Mouse (Mus musculus) kidney, postnatal 25 days (tissue): ENCODE measurements around the gene Tmem176b.
A peak's percentile ranks its signal among the peaks of the same experiment; 100 is the strongest.
"Not testable (repeated sequence)": the region's sequence is repeated elsewhere in the genome, so short reads cannot be mapped to it uniquely, and the experiment has no call there.

Source experiments
- DNase-seq, 2 experiments: peaks; one replicate each; pipeline ENCODE4 v3.0.0; 2021; ENCODE audit warnings: mixed read lengths in 2 of 2

Gene Tmem176b

DNA sequence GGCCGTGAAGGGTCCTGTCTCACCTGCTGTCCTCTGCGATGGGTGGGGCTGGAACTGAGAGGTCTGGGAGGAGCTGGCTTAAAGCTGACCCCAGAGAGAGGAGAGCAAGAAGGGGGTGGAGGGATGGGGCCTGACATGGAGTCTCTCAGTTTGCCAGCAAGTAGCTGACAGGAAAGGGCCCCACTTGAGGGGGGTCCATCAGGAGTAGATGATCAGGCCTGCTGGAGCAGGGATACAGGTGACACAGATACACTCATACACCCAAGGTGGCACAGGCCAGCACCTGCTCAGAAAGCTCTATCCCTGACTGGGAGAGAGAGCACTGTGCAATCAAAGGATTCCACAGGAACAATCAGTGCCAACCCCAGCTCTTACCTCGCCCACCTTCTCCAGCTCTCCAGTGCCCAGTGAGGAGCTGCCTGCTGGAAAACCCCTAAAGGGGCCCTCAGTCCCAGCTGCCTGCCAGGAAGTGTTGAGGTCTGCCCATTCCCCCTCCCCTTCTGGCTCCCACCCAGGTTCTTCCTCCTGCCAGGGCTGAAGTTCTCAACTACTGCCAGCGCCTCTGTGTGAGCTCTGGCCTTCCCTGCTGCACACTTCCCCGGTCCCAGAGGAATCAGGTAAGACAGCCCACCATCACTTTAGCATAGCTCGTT lies at the start of gene Tmem176b:
Gene Tmem176b, minus strand, starts transcription at position 524 of the 653 bp plus-strand sequence.
- DNase-seq = peak; percentile 99 to 100

DNA sequence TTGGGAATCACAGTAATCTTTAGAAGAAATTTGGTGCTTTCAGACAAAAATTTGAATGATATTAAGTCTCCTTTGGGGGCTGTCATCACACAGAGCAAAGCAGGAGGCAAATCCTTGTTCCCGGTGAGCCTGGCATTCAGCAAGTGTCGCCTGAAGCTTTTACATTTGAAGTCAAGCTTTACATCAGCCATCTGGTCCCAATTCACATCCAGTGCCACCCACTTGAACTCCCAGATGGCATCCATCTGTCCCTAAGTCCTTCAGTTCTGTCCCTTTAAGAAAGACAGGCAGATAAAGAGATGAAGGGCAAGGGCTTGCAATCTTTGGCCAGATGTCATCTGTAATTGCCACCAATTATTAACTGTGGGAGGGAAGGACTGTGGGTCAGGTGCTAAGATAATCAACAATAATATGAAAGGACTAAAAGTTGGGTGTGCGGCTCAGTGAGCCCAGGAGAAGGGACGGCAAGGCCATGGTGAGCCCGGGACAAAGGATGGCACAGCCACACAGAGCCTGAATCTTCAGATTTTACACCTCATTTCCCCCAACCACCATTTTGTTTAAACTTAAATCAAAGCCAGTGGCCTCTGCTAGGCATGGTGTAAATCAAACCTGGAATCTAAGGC lies 35.3 kb upstream of the Tmem176b start:
- DNase-seq = no peak

DNA sequence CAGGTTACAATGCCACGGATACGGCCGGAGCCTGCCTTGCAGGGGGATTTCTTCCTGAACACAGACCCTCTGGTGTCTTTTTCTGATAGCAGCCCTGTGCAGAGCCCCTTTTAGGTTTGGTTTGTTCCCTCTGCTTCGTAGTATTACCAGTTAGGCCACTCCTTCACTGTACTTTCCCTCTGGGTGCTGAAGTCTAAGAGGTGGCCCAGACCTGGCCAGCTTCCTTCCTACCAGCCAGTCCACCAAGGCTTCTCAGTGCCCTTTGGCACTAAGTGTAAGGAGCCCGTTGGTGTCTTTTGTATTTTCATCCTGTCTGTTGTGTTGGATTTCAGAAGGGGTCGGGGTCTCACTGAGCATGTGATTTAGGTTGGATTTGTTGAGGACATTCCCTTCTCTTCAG lies 34.2 kb upstream of the Tmem176b start:
- peak; percentile 42 to 68 for DNase-seq

DNA sequence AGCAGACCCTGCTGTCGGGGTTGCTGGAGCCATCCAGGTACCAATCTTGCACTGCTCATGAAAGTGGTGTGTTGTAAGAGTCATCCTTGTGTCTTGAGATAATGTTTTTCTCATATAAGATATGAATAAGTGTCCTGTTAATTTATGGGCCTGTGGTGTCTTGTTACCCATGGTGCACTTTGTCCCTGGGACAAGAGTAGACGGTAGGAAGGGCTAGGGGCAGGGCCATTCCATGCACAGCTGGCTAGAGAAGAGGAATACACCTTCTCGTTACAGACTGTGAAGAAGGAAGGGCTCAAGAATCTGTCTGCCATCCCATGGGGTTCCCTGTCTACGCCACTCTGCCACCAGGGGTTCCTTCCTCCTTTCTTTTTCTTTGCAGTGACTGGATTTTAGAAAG lies 33.3 kb upstream of the Tmem176b start:
- DNase-seq = no peak

DNA sequence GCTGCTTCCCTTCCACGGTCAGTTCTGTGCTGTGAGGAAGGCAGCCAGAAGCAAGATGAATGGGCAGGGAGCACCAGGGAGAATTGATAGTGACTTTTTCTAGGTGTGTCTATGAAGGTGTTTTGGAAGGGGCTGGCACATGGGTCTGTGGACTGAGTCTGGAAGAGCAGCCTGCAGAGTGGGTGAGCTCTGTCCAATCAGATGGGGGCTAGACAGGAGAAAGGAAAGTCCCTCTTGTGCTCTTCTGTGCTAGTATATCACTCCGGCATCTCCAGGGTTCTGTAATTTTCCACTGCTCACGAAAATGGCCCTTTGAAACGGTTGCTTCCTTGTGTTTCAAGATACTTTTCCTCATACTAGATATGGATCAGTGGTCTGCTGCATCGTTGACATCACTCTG lies 31.3 kb upstream of the Tmem176b start, which contains the start of gene Aoc1:
Gene Aoc1, plus strand, starts transcription at position 301 of the 400 bp plus-strand sequence.
- DNase-seq = no peak

DNA sequence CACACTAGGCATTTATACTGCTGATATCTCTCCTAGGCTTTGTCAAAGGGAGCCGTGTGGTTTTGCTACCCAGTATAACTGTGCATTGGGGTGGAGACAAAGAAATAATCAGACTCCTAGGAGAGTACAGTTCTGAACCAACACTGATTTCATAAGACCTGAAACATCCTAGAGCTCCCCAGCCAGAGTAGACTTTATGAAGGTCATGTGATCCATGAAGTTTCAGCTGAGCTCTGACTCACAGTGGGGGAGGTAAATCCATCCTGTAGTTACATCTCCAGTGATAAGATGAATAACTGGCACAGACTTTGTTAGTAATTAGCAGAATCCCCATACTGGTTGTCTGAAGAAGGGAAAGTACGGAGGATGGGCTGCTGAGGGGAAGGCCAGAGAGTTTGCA lies 28.5 kb upstream of the Tmem176b start:
- no peak for DNase-seq

DNA sequence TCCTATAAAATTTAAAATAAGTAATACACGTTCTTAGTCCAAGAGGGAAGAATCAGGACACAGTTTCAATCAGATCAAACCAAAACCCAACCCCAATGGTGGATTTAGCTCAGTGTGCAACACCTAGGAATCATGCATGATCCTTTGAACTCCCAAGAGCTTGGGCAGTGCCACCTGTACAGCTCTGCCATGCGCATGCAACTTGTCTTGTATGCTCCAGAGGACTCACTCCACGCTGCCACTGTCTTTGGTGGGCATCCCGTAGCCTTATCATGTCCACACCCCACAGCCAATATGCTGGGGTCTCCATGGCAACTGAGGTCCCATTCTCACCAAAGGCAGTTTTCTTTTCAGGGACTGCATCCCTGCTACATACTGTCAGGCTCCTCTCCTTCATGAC lies 25.9 kb upstream of the Tmem176b start:
- DNase-seq = no peak

DNA sequence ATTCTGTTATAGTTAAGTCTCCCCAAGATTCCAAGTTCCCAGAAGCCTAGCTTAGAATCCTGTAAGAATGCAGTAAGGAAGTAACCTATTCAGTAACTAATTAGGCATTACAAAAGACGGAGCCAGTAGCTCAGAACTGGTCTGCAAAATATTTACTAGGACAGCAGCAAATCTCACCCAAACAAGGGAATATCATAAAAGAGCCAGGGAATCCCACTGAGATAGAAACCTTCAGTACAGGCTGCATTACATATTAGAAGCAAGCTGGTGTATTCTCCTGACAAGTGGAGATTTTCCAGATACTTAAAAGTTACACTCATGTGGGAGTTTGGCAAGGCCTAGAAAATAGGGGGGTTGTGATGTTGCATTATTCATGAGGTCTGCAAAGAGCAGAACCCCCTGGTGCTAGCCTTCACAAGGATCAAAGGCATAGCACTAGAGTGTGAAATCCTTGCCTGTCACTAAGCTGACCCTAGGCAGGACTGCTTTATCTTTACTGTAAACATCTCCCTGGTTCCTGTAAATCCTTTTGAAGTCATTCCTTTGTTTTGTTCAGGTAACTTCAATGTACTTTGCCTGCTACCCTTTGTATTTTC lies 25.2 kb upstream of the Tmem176b start:
- DNase-seq = not testable (repeated sequence)

DNA sequence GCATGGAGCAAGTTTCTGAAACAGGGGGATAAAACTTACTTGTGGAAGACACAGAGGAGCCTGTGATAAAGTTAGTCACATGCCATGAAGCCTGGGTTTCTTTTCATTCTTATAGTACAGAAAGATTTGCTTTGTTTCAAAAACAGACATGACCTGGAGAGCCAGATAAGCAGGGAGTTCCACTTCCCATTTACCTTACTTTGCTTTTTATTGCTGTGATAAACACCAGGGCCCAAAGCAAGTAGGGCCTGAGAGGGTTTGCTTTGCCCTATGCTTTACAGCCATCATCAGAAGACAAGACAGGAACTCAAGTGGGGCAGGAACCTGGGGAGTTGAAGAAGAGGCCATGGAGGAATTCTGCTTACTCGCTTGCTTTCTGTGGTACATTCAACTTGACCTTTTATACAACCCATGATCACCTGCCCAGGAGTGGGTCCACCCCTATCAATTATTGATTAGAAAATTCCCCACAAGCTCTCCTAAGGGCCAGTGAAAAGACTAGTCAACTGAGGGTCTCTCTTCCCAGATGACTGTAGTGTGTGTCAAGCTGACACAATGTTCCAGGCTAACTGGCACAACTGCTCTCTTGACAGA lies 24.0 kb upstream of the Tmem176b start:
- no peak for DNase-seq

DNA sequence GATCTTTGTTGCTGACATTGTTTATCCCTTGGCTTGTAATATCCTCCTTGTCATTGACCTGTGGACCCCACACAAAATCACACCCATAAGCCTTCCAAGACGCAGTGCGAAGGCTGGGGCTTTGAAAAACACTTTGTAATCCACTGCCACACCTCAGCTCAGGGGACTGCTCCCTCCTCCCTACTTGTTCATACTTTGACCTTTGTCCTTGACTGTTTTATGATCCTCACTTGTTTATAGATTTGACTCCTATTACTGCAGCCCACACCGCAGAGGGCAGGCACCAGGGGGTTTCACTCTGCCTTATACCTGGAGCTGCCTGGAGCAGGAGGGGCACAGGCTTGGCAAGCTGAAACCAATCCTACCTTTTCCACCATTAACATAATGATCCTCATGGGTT lies 23.4 kb upstream of the Tmem176b start:
- DNase-seq = peak; percentile 37 to 62

DNA sequence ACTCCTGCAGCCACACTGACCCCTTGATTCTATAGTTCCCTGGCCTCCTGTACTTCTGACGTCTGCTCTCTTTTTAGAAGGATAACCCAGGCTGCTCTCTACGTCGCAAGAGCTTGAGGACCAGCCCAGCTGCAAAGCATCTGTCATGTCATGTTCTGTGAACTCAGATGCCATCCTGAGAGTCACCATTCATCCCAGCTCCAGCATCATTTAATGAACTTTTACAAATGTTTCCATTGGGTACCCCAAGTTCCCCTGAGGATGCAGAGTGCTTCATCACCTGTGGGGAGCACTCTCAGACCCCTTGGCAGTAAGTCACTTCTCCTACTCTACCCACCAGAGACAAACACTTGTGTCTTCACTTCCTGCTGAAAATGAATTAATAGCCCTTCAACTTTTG lies 22.9 kb upstream of the Tmem176b start:
- no peak for DNase-seq

DNA sequence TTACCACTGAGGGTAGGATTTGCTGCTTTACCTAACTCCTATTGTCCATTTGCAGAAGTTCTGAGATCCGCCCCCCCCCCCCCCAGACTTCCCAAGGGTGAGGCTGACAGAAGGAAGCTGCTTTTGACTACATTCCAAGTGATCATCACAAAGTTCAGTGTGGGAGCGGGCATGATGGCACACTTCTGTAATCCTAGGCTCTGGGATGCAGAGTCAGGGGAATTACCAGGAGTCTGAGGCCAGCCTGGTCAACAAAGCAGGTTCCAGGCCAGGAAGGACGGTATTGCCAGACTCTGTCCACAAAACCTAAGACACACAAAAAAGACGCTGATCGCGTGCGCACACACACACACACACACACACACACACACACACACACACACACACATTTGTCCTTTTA lies 22.2 kb upstream of the Tmem176b start:
- DNase-seq = peak in 1 of 2 experiments; percentile 65

DNA sequence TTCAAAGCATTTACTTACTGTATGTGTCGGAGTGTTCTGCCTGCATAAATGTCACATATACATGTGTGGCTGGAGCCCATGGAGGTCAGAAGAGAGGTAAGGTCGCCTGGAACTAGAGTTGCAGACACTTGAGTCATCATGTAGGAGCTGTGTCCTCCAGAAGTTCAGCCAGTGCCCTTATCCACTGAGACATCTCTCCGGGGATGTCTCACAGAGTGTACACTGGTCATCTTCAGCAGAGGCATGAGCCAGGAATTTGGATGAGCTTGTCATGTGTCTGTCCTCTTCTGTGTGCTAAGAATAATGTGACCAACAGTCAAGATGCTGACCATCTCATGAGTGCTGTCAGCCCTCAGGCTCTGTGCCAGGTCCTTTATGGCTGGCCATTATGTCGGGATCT lies 21.5 kb upstream of the Tmem176b start:
- no peak for DNase-seq

DNA sequence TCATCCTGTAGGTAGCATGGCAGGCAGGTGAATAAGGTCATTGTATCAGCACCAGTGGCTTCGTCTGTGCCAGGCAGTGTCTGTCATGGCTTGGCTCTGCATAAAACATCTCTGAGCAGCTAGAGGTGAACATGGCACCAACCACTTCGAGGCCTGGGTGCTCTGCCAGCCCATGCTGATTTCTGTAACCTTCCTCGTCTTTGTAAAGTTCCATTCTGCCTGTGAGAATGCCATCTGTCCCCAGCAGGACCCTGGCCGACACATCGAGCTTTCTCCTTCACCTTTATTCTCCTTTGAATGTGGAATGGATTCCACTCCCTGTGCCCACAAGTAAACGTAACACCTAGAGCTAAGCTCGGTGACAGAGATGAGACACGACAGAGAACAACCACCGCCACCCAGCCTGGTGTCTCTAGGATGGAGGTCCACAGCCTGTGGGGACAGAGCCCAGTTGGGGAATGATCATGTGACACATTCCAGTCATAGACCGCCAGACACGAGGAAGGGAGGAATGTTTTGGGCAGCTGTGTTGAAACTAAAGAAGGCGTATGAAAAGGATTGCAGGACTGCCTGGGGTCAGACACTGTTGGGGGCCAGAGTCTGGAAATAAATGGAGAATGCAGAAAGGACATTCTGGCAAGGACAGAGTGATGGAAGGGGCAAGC lies 20.5 kb upstream of the Tmem176b start:
- DNase-seq = peak; percentile 34 to 59

DNA sequence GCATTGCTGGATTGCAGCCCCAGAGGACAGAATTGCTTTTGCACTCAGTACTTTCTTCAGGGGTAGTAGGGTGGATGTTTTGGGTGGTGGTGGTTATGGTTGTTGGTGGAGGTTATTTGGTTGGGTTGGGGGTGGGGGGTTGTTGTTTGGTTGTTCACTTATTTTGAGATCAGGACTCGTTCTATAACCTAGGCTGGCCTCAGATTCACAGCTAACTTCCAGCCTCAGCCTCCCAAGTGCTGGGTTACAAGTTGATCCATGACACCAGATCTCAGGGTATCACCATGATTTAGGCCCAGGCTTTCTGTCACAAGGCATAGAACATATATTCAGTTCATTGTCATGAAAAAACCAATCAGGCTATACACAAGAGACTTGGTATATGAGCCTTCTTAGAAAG lies 19.6 kb upstream of the Tmem176b start:
- DNase-seq = no peak

DNA sequence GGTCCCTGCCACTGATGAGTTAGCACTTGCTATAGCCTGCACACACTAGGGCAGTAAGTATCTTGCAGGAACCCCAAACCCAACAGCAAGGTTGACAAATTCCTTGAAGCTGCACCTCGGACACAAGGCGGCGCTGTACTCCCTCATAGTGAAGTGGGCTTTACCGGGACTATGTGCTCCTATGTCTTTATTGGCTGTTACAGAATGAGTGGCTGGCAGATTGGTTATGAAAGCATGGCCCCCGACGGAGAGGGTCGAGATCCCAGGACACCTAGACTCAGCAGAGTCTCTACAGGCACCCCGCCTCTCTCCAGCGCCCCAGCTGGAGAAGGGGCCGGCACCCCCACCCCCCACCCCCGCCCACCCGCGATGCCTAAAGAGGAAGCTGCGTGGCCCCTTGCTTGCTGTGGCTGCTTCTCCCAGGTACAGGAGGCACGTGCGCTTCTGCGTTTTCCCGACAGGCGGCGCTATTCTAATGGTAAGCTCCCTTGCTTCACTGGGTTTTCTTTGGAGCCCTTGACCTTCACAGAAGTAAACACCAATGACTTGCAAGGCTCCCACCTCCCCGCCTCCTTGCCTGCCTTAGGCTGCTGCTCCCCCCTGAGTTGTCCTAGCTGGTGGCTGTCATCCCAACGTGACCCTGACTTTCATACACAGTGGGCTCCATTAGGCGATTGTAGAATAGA lies 19.0 kb upstream of the Tmem176b start:
- DNase-seq = peak; percentile 91 to 93

DNA sequence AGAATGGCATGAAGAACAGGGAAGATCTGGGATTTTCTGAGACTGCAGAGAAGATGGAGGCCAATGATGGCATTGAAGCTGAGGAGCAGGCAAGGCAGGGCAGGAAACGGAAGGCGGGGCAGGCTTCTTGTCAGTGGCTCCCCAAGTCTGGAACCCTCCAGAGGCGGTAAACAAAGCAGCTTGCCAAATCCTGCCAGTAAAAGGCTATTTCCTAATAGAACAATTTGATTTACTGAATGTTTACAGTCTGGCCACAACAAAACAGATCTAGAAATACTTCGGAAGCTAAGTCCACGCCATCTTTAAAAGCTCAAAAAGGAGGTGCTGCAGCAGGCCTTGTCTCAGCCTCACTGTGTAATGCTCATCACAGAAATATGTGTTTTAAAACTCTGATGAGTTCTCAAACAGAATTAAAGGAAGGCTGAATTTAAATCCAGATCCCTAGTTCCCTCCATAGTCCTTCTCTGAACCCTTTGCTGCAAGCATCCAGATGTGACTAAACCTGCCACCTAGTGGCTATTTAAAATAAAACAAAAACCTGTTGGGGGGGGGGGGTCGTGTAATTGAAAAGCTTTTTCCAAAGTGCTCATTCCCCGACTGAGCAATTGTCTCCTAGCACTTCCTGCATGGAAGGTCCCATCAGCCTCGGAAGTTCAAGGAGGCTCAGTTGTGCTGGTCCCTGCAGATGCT lies 16.5 kb upstream of the Tmem176b start:
- DNase-seq = peak; percentile 55 to 66

DNA sequence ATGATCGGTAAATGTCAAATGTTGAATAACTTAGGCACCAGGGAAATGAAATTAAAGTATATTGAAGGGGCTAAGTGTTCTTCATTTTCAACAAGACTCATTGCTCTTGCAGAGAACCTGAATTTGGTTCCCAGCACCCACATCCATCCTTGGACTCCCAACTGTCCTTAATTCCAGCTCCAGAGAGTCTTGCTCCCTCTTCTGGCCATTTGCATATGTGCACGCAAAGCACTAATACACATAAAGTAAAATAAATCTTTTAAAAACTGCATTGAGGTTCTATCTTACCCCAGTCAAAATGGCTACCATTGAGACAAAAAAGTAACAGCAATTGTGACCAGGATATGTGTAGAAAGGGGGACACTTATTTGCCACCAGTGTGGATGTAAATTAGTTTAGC lies 12.9 kb upstream of the Tmem176b start:
- DNase-seq = no peak

DNA sequence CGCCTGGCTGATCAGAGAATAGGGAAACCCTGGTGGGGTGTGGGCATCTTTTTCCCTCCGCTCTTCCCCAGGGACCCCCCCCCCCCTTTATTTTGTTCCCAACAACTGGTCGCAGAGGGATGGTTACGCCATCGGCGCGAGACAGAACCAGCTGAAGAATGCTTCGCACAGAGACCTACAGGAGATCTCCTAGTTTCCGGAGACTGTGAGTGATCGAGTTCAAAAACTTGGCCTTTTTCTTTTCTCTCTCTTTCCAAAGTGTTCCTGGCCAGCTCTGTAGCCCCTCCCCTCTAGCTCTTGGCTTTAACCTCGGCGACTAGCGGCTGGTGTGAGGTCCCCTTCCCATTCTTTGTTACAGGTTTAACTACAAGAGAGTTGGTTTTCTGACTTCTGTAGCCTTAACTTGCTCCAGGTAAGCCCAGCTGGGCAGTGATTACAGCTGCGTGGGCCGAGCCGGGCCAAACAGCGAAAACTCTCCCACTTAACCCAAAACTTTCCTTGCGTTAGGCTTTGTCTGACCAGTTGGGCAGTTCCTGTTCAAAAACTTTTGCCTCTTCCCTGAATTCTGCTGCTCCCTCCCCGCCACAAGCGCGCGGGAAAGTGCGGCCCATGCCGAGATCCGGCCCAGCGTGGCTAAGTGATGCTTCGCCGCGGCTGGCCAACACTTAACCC lies 10.7 kb upstream of the Tmem176b start:
- DNase-seq = peak; percentile 56 to 74

DNA sequence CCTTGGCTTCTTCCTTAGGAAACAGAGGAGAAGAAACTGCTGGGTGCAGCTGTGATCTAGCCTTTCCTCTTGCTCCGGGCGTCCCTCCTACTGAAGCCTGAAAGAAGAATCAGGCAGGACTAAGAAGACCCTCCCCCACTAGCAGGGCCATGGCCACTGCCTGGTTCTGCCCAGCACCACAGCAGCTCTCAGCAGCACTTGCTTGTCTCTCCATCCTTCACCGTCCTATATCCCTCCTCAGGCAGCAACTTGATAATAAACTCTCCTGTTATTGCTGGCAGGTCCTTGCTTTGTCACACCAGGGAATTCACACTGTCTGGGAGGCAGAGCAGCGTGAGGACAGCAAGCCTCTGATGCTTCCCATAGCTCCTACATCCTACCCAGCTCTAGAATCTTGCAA lies 3.8 kb upstream of the Tmem176b start:
- no peak for DNase-seq

DNA sequence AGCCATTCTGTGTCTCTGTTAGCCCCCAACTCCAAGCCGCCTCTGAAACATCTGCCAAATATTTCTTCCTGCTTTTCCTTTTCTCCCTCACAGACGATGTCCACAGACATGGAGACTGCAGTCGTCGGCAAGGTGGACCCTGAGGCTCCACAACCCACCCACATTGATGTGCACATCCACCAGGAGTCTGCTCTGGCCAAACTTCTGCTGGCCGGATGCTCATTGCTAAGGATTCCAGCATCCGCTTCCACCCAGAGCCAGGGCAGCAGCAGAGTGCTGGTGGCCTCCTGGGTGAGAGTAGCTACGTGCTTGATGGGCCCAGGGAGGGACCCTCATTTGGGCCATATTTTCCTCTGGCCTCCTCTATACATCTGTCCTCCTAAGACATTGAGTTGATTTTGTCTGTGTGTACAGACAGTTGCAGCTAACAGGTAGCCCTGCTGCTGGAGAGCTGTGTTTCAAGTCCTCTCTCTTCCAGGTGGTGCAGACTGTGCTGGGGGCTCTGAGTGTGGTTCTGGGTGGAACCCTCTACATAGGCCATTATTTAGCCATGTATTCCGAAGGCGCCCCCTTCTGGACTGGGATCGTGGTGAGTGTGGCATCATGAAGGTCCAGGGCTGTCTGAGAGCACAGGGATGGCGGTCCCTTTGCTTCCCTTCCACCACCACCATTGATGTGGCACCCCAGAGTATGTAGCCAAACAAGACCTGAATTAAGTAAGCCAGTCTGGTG lies 981 bp upstream of the Tmem176b start:
- peak; percentile 81 to 89 for DNase-seq
